Comparison of ENCODE assay signal across 9 mouse cellular contexts in the genomic region with DNA sequence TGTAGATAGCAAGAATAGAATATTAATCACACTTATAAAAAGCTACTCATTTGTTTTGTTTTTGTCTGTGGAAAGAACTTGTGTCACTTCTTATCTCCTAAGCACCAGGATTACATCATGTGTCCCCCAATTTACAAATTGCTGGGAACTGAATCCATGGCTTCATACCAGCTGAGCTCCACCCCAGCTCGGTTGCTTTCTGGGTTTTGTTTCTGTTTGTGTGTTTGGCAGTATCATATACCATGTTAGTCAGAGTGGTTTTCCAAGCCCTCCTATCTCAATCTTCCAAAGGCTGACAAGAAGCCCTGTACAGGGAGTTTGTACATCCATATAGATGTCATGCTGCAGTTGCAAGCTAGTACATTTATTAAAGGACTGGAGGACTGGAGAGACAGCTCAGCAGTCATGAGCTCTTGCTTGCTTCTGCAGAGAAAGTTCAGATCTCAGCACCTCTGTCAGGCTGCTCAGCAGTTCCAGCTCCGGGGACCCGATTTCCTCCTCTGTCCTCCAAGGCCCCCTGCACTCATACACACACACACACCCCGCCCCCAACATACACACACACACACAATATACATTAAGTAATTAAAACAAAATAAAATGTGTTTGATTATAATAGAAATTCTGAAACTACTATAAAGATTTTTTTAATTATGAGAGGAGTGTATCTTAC. TPM values are rescaled to one million over a fixed set of nuclear protein-coding genes. Genes with fewer than 3 reads are reported as not detected.
A peak's percentile ranks its signal among the peaks of the same experiment; 100 is the strongest.
DNase-seq lines count a peak whose midpoint lies in the region; ATAC-seq and TF ChIP-seq lines count a peak whose summit lies in the region.
"Had no signal": no experiment of that assay in that cellular context is flagged by ENCODE, and none has a peak within 500 bp of the region (broad histone marks: within the 10 kb centered on the region; RNA-seq: fewer than 3 reads in every experiment).

No protein-coding gene starts in this region.

- no peaks in the 10 kb centered on the region for H3K36me3 ChIP-seq in kidney, adult 2 months (ENCODE audit: control insufficient read depth, insufficient read depth, low read length)
- no peaks in the 10 kb centered on the region for H3K36me3 ChIP-seq in embryonic facial prominence, embryonic 15.5 days
- H3K36me3 ChIP-seq in intestine, embryonic 15.5 days: no peaks in the 10 kb centered on the region
- no peaks in the 10 kb centered on the region for H3K36me3 ChIP-seq in neural tube, embryonic 12.5 days

- H3K9ac ChIP-seq in embryonic facial prominence, embryonic 15.5 days: no peak overlapping the region
- H3K9ac ChIP-seq in intestine, embryonic 15.5 days: no peak overlapping the region
- no peak overlapping the region for H3K9ac ChIP-seq in neural tube, embryonic 12.5 days

- H3K9me3 ChIP-seq in embryonic facial prominence, embryonic 15.5 days (replicated peaks): no peaks in the 10 kb centered on the region
- no peaks in the 10 kb centered on the region for H3K9me3 ChIP-seq in intestine, embryonic 15.5 days
- H3K9me3 ChIP-seq in neural tube, embryonic 12.5 days: no peaks in the 10 kb centered on the region

- H3K27ac ChIP-seq in kidney, adult 2 months (ENCODE audit: insufficient read depth, low read depth, low read length): peak overlapping the region; percentile 66; the same call in 1 of the 2 replicates
- H3K27ac ChIP-seq in embryonic facial prominence, embryonic 15.5 days (replicated peaks): no peak overlapping the region; the same call in 1 of the 2 replicates
- H3K27ac ChIP-seq in intestine, embryonic 15.5 days: no peak overlapping the region
- no peak overlapping the region for H3K27ac ChIP-seq in neural tube, embryonic 12.5 days

- H3K4me3 ChIP-seq in kidney, adult 2 months (ENCODE audit: insufficient read depth, low read depth, low read length): no peak overlapping the region
- peak overlapping the region; percentile 25 for H3K4me3 ChIP-seq in embryonic facial prominence, embryonic 15.5 days (replicated peaks)
- no peak overlapping the region for H3K4me3 ChIP-seq in intestine, embryonic 15.5 days (replicated peaks)
- H3K4me3 ChIP-seq in neural tube, embryonic 12.5 days: no peak overlapping the region

- ATAC-seq in embryonic facial prominence, embryonic 15.5 days (ENCODE audit: insufficient number of reproducible peaks, low FRiP score, low TSS enrichment, low read depth): no peak
- ATAC-seq in intestine, embryonic 15.5 days: peak; percentile 43; the same call in 1 of the 2 replicates
- peak; percentile 54 for ATAC-seq in neural tube, embryonic 12.5 days (ENCODE audit: low FRiP score, low read depth)
- no peak for ATAC-seq in megakaryocyte progenitor cell, adult 5-6 weeks (replicated peaks; ENCODE audit: poor library complexity)
- ATAC-seq: CD4-positive, CD25-positive, alpha-beta regulatory T cell, adult 4 months had no signal

- no peak for TF ChIP-seq POLR2A in kidney, adult 2 months (IDR thresholded peaks at IDR 0.05; ENCODE audit: low read depth, low read length)

- no peaks in the 10 kb centered on the region for H3K27me3 ChIP-seq in kidney, adult 2 months (replicated peaks; ENCODE audit: control insufficient read depth, insufficient read depth, low read length)
- H3K27me3 ChIP-seq in embryonic facial prominence, embryonic 15.5 days: no peaks in the 10 kb centered on the region
- H3K27me3 ChIP-seq in intestine, embryonic 15.5 days (replicated peaks): no peaks in the 10 kb centered on the region
- no peaks in the 10 kb centered on the region for H3K27me3 ChIP-seq in neural tube, embryonic 12.5 days (replicated peaks)

- H3K4me2 ChIP-seq in embryonic facial prominence, embryonic 15.5 days (replicated peaks): peak overlapping the region; percentile 45
- peak overlapping the region; percentile 46 for H3K4me2 ChIP-seq in intestine, embryonic 15.5 days (replicated peaks)
- peak overlapping the region; percentile 52 for H3K4me2 ChIP-seq in neural tube, embryonic 12.5 days (replicated peaks)

- peaks cover 14% of the 10 kb centered on the region; the same call in 1 of the 2 replicates for H3K4me1 ChIP-seq in kidney, adult 2 months (ENCODE audit: control insufficient read depth, insufficient read depth, low read length)
- H3K4me1 ChIP-seq in embryonic facial prominence, embryonic 15.5 days: peaks cover 15% of the 10 kb centered on the region
- H3K4me1 ChIP-seq in intestine, embryonic 15.5 days (replicated peaks): peaks cover 4% of the 10 kb centered on the region; the same call in 1 of the 2 replicates
- peaks cover 16% of the 10 kb centered on the region; the same call in 1 of the 2 replicates for H3K4me1 ChIP-seq in neural tube, embryonic 12.5 days

- 45% methylated on average over 4 of the region's 4 CpGs for WGBS in kidney, adult 2 months
- WGBS in embryonic facial prominence, embryonic 15.5 days: 25% methylated on average over 4 of the region's 4 CpGs
- 43% methylated on average over 4 of the region's 4 CpGs for WGBS in intestine, embryonic 15.5 days
- 56% methylated on average over 4 of the region's 4 CpGs for WGBS in neural tube, embryonic 12.5 days

- DNase-seq in kidney, adult 2 months: peak; percentile 14
- no peak for DNase-seq in kidney, adult 8-10 months
- DNase-seq in frontal cortex, postnatal 36 days (ENCODE audit: low spot score in 2 of 2): no peak
- DNase-seq in urinary bladder, postnatal 14 days (ENCODE audit: low spot score): no peak

- no peak for TF ChIP-seq CTCF in kidney, adult 2 months (conservative IDR thresholded peaks at IDR 0.05; ENCODE audit: insufficient read depth, insufficient read length, low read depth, low read length)

RNA-seq across cellular contexts. Expression of a gene that starts 6.1 kb away (rescaled TPM):
- polyA plus RNA-seq in kidney, adult 2 months (2012; rRNA removed): 28.5 and 30.1 TPM in 2 replicates
- polyA plus RNA-seq in embryonic facial prominence, embryonic 15.5 days (2015; fragmentation: Nextera tagmentation; extraction: Ambion mirVana): 6.1 and 6.4 TPM in 2 replicates
- polyA plus RNA-seq in intestine, embryonic 15.5 days (2015; fragmentation: Nextera tagmentation; extraction: Ambion mirVana): 13.1 and 14.7 TPM in 2 replicates
- 6.6 and 6.8 TPM in 2 replicates for polyA plus RNA-seq in neural tube, embryonic 12.5 days (2016; fragmentation: Nextera tagmentation; extraction: Ambion mirVana)
- total RNA-seq in megakaryocyte progenitor cell, adult 5-6 weeks (2015): 0.22 and 0.54 TPM in 2 replicates
- 0.10 and 0.12 TPM in 2 replicates for total RNA-seq in megakaryocyte progenitor cell, adult 5-6 weeks (2017)

RNA-seq across cellular contexts. Expression of a gene that starts 33.3 kb away (rescaled TPM):
- 14.2 and 15.8 TPM in 2 replicates for polyA plus RNA-seq in kidney, adult 2 months (2012; rRNA removed)
- polyA plus RNA-seq in embryonic facial prominence, embryonic 15.5 days (2015; fragmentation: Nextera tagmentation; extraction: Ambion mirVana): 18.1 and 19.4 TPM in 2 replicates
- polyA plus RNA-seq in intestine, embryonic 15.5 days (2015; fragmentation: Nextera tagmentation; extraction: Ambion mirVana): 16.1 and 16.3 TPM in 2 replicates
- polyA plus RNA-seq in neural tube, embryonic 12.5 days (2016; fragmentation: Nextera tagmentation; extraction: Ambion mirVana): 28.1 and 33.5 TPM in 2 replicates
- 20.5 and 25.2 TPM in 2 replicates for total RNA-seq in megakaryocyte progenitor cell, adult 5-6 weeks (2015)
- 22.8 and 32.5 TPM in 2 replicates for total RNA-seq in megakaryocyte progenitor cell, adult 5-6 weeks (2017)

Comparison
In these comparisons a context has a peak if more than half of its experiments do, and no peak if none do; other contexts are left out.
1. ATAC-seq: peak in intestine, embryonic 15.5 days (single experiment) and neural tube, embryonic 12.5 days (single experiment); none in embryonic facial prominence, embryonic 15.5 days (single experiment) and megakaryocyte progenitor cell, adult 5-6 weeks (single experiment).
2. Peak in every context shown above with its lines, with median percentiles within 50 percentile points of each other: H3K4me2 ChIP-seq.